Mouse (Mus musculus) ES-Bruce4 (cell line): ENCODE measurements around the gene Cdk5.

Experiments used
- CTCF ChIP-seq: IDR thresholded peaks from one replicate; pipeline ENCODE4 v1.8.1; 2011; ENCODE audit warnings: low read depth, low read length
- EP300 ChIP-seq: IDR thresholded peaks from 2 replicates; pipeline ENCODE4 v1.6.1; 2011; ENCODE audit warnings: low read depth, low read length; ENCODE audit not compliant: insufficient read depth
- POLR2A ChIP-seq: IDR thresholded peaks from one replicate; pipeline ENCODE4 v1.8.1; 2011; ENCODE audit warnings: low read length; ENCODE audit not compliant: insufficient read depth

GRCm38 (mm10) chr5:24433993-24434392 is 10.7 kb upstream of the Cdk5 start:
- TF ChIP-seq EP300: no peak
- no peak for TF ChIP-seq CTCF
- no peak for TF ChIP-seq POLR2A
